Mouse (Mus musculus) mouse embryonic stem cell (cell line): ENCODE data around the gene Gk.

ENCODE experiments used
- in situ Hi-C, 2 experiments: fragments of 300-500 bp; cut with MboI; formaldehyde crosslinking; loops; 1 replicate in 1 of 2; 3 replicates in 1 of 2; pipeline ENCODE4 v1.14.3; 2019 to 2020; ENCODE audit warnings: low sequenced_read_pairs in 2 of 2, low pct_unique_long_range_greater_than_20kb in 1 of 2, mixed read lengths in 1 of 2; ENCODE audit not compliant: unreplicated experiment in 1 of 2

The Gk gene

GRCm38 (mm10) chrX:85676808-85677207, 99.8 kb downstream of the Gk start:
- in situ Hi-C loops = loop anchor here (5.0 to 10.0 kb wide), 2 partner anchors 238 to 240 kb away; no protein-coding TSS in a partner anchor
